Mouse (Mus musculus) midbrain, postnatal 0 days (tissue): Measurements from ENCODE around the gene Ywhaq. TPM values are rescaled to one million over a fixed set of nuclear protein-coding genes. Genes with fewer than 3 reads are reported as not detected.
A peak's percentile ranks its signal among the peaks of the same experiment; 100 is the strongest.

ENCODE experiments used
- ATAC-seq: fragments of 200-750 bp; cut with Nextera tagmentation; 2 replicates; pipeline ENCODE4 v1.8.0; 2017; ENCODE audit warnings: moderate number of reproducible peaks, mild to moderate bottlenecking, moderate TSS enrichment, moderate library complexity; ENCODE audit not compliant: low FRiP score
- DNase-seq: peaks from one replicate; pipeline ENCODE4 v3.0.0-alpha.2; 2015; ENCODE audit warnings: low spot score
- H3K27ac ChIP-seq: fragments of 300-500 bp; sonication (generic); 2 replicates; pipeline ENCODE4 v1.5.1; 2014; ENCODE audit warnings: low read depth, mild to moderate bottlenecking, low read length, mixed read lengths
- H3K27me3 ChIP-seq: fragments of 300-500 bp; sonication (generic); 2 replicates; pipeline ENCODE4 v1.6.1; 2014; ENCODE audit warnings: low read length, control low read depth, mixed read lengths; ENCODE audit not compliant: insufficient read depth
- H3K36me3 ChIP-seq: fragments of 300-500 bp; sonication (generic); 2 replicates; pipeline ENCODE4 v1.6.1; 2014; ENCODE audit warnings: low read length, control low read depth, mixed read lengths; ENCODE audit not compliant: insufficient read depth
- H3K4me1 ChIP-seq: fragments of 300-500 bp; sonication (generic); 2 replicates; pipeline ENCODE4 v1.6.1; 2014; ENCODE audit warnings: mild to moderate bottlenecking, control low read depth, antibody characterized with exemption, low read length, mixed read lengths; ENCODE audit not compliant: insufficient read depth
- H3K4me2 ChIP-seq: fragments of 300-500 bp; sonication (generic); 2 replicates; pipeline ENCODE4 v1.6.1; 2014; ENCODE audit warnings: low read depth, mild to moderate bottlenecking, low read length, mixed read lengths; ENCODE audit not compliant: poor library complexity, severe bottlenecking
- H3K4me3 ChIP-seq: fragments of 300-500 bp; sonication (generic); 2 replicates; pipeline ENCODE4 v1.5.1; 2014; ENCODE audit warnings: low read depth, mild to moderate bottlenecking, low read length, moderate library complexity
- H3K9ac ChIP-seq: fragments of 300-500 bp; sonication (generic); replicated peaks from 2 replicates; pipeline ENCODE4 v1.6.1; 2014; ENCODE audit warnings: mild to moderate bottlenecking, low read length, moderate library complexity, mixed read lengths; ENCODE audit not compliant: poor library complexity, severe bottlenecking
- H3K9me3 ChIP-seq: fragments of 300-500 bp; sonication (generic); 2 replicates; pipeline ENCODE4 v1.6.1; 2016; ENCODE audit warnings: low read length, control low read depth
- CTCF ChIP-seq: IDR thresholded peaks from 2 replicates; pipeline ENCODE4 v1.5.1; 2016; ENCODE audit warnings: antibody characterized with exemption, mild to moderate bottlenecking
- WGBS: fragments of 180-500 bp; shearing (Covaris S2); extraction: QIAGEN DNeasy Blood & Tissue Kit; methylation state at CpG from one replicate; pipeline ENCODE4 v1.1.7; 2014; 5-methylcytosine and 5-hydroxymethylcytosine counted together
- polyA plus RNA-seq: library from polyadenylated mRNA; unstranded; fragments of >200 nt; fragmentation: Nextera tagmentation; extraction: Ambion mirVana; gene quantifications from 2 replicates; pipeline ENCODE4 v1.2.1, GENCODE M21; 2015
- total RNA-seq: library from RNA; depleted of rRNA; stranded (reverse); fragments of >200 nt; gene quantifications from 2 replicates; pipeline ENCODE4 v1.2.3, GENCODE M21; 2014

Ywhaq gene
- total and polyA plus RNA-seq, 2 experiments from 2014 or later, result 675 to 1,259 TPM

DNA sequence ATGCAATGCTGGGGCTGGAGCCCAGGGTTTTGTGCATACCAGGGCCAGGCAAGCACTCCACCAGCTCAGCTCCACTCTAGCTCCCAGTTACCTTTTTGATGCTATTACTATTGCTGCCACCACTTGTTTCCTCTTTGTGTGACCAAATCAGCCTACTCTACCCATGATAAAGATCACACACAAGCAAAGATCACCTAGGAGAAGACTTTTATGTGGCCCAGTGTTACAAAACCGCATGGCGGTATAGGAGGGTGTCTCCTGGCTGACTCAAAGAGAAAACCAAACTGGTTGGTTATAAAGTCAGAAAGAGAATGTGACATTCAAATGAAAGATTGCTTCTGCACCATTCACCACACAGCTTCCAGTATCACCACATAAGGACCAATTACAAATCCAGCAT, 33.9 kb upstream of the Ywhaq start:
- Histone ChIP-seq H3K4me3 (no peak overlapping the region), H3K9me3 (no peaks in the 10 kb centered on the region), H3K27ac (no peak overlapping the region), H3K4me2 (no peak overlapping the region), H3K9ac (no peak overlapping the region), H3K4me1 (no peaks in the 10 kb centered on the region), H3K27me3 (no peaks in the 10 kb centered on the region), H3K36me3 (no peaks in the 10 kb centered on the region)
- WGBS, result 98% methylated on average over 2 of the region's 2 CpGs
- no peak for DNase-seq
- TF ChIP-seq CTCF, result no peak
- ATAC-seq, result no peak

GRCm38 (mm10) chr12:21443783-21444182, 26.3 kb upstream of the Ywhaq start:
- no peak overlapping the region for H3K27ac ChIP-seq
- no peaks in the 10 kb centered on the region for H3K36me3 ChIP-seq
- 87% methylated on average over 3 of the region's 3 CpGs for WGBS
- H3K4me2 ChIP-seq, result no peak overlapping the region
- H3K9ac ChIP-seq, result no peak overlapping the region
- TF ChIP-seq CTCF, result no peak
- no peaks in the 10 kb centered on the region for H3K4me1 ChIP-seq
- H3K4me3 ChIP-seq, result no peak overlapping the region
- H3K27me3 ChIP-seq, result no peaks in the 10 kb centered on the region
- H3K9me3 ChIP-seq, result no peaks in the 10 kb centered on the region
- ATAC-seq (no peak), DNase-seq (no peak)

- no peak for ATAC-seq
- WGBS, result 91% methylated on average over 1 of the region's 1 CpGs
- Histone ChIP-seq H3K4me3 (no peak overlapping the region), H3K36me3 (no peaks in the 10 kb centered on the region), H3K4me1 (no peaks in the 10 kb centered on the region), H3K4me2 (no peak overlapping the region), H3K27me3 (no peaks in the 10 kb centered on the region), H3K9ac (no peak overlapping the region), H3K27ac (no peak overlapping the region), H3K9me3 (no peaks in the 10 kb centered on the region)
- no peak for TF ChIP-seq CTCF
- no peak for DNase-seq
Measured at GRCm38 (mm10) chr12:21441870-21442269, 24.4 kb upstream of the Ywhaq start.

- DNase-seq (peak; percentile 6), ATAC-seq (no peak)
- no peak overlapping the region for H3K27ac ChIP-seq
- H3K9ac ChIP-seq, result no peak overlapping the region
- H3K4me3 ChIP-seq, result no peak overlapping the region
- WGBS, result 44% methylated on average over 9 of the region's 9 CpGs
- TF ChIP-seq CTCF, result no peak
- H3K36me3 ChIP-seq, result no peaks in the 10 kb centered on the region
- no peaks in the 10 kb centered on the region for H3K4me1 ChIP-seq
- no peaks in the 10 kb centered on the region for H3K27me3 ChIP-seq
- H3K4me2 ChIP-seq, result no peak overlapping the region
- no peaks in the 10 kb centered on the region for H3K9me3 ChIP-seq
Measured at GRCm38 (mm10) chr12:21439428-21439827, 22.0 kb upstream of the Ywhaq start.

DNA sequence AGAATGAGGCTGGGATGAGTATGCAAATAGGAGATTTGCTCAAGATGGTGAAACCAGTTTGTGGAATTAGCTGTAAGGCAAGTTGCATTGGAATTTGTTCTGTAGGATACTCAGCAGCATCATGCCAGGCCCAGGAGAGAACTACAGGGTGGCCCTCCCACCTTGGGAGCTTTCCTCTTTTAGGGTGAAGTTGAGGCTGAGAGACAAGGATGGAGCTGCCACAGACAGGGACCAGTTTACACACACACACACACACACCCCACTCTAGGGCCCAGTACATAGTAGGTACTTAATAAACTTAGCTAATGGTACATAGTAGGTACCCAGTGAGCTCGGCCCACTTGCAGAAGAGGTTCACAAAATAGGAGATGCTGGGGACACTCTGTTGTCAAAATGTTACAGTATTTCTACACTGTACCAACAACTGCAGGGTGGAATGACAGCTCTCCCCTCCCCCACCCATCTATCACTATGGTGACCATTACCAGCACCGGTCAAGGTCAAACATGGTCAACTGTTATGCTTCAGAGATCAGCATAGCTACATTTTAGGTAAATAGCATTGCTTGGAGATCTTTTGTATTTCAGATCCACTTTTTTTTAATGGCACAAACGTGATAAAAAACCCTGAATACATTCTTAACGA, 21.4 kb upstream of the Ywhaq start:
- H3K36me3 ChIP-seq, result no peaks in the 10 kb centered on the region
- DNase-seq (no peak), ATAC-seq (peak; percentile 54; the same call in 1 of the 2 replicates)
- no peaks in the 10 kb centered on the region for H3K4me1 ChIP-seq
- H3K4me2 ChIP-seq, result no peak overlapping the region
- 67% methylated on average over 4 of the region's 4 CpGs for WGBS
- no peak overlapping the region for H3K27ac ChIP-seq
- no peak for TF ChIP-seq CTCF
- H3K27me3 ChIP-seq, result no peaks in the 10 kb centered on the region
- H3K9ac ChIP-seq, result no peak overlapping the region
- H3K4me3 ChIP-seq, result no peak overlapping the region
- H3K9me3 ChIP-seq, result no peaks in the 10 kb centered on the region

DNA sequence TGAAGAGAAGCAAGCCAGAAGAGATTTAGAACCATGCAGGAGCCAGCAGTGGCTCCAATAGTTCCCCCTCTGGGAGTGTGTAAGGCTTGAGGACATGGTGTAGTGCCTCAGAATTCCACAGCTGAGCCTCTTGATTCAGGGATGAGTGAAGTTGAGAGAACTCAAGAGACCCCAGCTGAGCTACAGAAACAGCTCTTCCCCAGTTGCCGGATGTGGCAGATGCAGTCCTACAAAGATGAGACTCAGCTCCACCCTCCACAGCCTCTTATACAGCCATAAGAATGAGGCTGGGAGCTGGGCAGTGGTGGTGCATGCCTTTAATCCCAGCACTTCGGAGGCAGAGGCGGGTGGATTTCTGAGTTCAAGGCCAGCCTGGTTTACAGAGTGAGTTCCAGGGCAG, 20.9 kb upstream of the Ywhaq start:
- no peaks in the 10 kb centered on the region for H3K9me3 ChIP-seq
- H3K4me2 ChIP-seq, result no peak overlapping the region
- no peak overlapping the region for H3K9ac ChIP-seq
- ATAC-seq (no peak), DNase-seq (no peak)
- no peaks in the 10 kb centered on the region for H3K27me3 ChIP-seq
- no peak overlapping the region for H3K4me3 ChIP-seq
- H3K27ac ChIP-seq, result no peak overlapping the region
- WGBS, result 77% methylated on average over 3 of the region's 3 CpGs
- no peak for TF ChIP-seq CTCF
- H3K36me3 ChIP-seq, result no peaks in the 10 kb centered on the region
- H3K4me1 ChIP-seq, result no peaks in the 10 kb centered on the region
